Mouse (Mus musculus) neural tube, embryonic 14.5 days (tissue): ENCODE results near the gene Accs. TPM values are rescaled to one million over a fixed set of nuclear protein-coding genes. Genes with fewer than 3 reads are reported as not detected.

Experiments
- ATAC-seq: fragments of 200-750 bp; cut with Nextera tagmentation; 2 replicates; pipeline ENCODE4 v1.8.0; 2017; ENCODE audit warnings: low read depth, mild to moderate bottlenecking, moderate TSS enrichment, moderate library complexity
- H3K27ac ChIP-seq: fragments of 300-500 bp; sonication (generic); 2 replicates; pipeline ENCODE4 v1.5.1; 2014; ENCODE audit warnings: low read depth, mild to moderate bottlenecking, control low read depth, low read length, moderate library complexity, mixed read lengths
- H3K27me3 ChIP-seq: fragments of 300-500 bp; sonication (generic); 2 replicates; pipeline ENCODE4 v1.6.1; 2014; ENCODE audit warnings: low read length; ENCODE audit not compliant: control insufficient read depth, insufficient read depth
- H3K36me3 ChIP-seq: fragments of 300-500 bp; sonication (generic); 2 replicates; pipeline ENCODE4 v1.6.1; 2014; ENCODE audit warnings: low read length, mixed read lengths; ENCODE audit not compliant: control insufficient read depth, insufficient read depth
- H3K4me1 ChIP-seq: fragments of 300-500 bp; sonication (generic); 2 replicates; pipeline ENCODE4 v1.6.1; 2014; ENCODE audit warnings: low read length; ENCODE audit not compliant: control insufficient read depth, insufficient read depth
- H3K4me2 ChIP-seq: fragments of 300-500 bp; sonication (generic); 2 replicates; pipeline ENCODE4 v1.6.1; 2014; ENCODE audit warnings: mild to moderate bottlenecking, low read depth, low read length, control low read depth
- H3K4me3 ChIP-seq: fragments of 300-500 bp; sonication (generic); 2 replicates; pipeline ENCODE4 v1.5.1; 2014; ENCODE audit warnings: low read depth, low read length, control low read depth, mixed read lengths
- H3K9ac ChIP-seq: fragments of 300-500 bp; sonication (generic); replicated peaks from 2 replicates; pipeline ENCODE4 v1.6.1; 2014; ENCODE audit warnings: low read depth, mild to moderate bottlenecking, control low read depth, low read length, mixed read lengths
- H3K9me3 ChIP-seq: fragments of 300-500 bp; sonication (generic); 2 replicates; pipeline ENCODE4 v1.6.1; 2016; ENCODE audit warnings: low read length; ENCODE audit not compliant: control insufficient read depth
- WGBS: fragments of 180-500 bp; shearing (Covaris S2); extraction: QIAGEN DNeasy Blood & Tissue Kit; methylation state at CpG from one replicate; pipeline ENCODE4 v1.1.7; 2014; 5-methylcytosine and 5-hydroxymethylcytosine counted together
- polyA plus RNA-seq: library from polyadenylated mRNA; unstranded; fragments of >200 nt; fragmentation: Nextera tagmentation; extraction: Ambion mirVana; gene quantifications from 2 replicates; pipeline ENCODE4 v1.2.1, GENCODE M21; 2014

The Accs gene
- polyA plus RNA-seq, 1 experiment from 2014 or later = 5.5 TPM

GRCm38 (mm10) chr2:93791516-93792499, 57.9 kb downstream of the Accs start:
- 60% methylated on average over 13 of the region's 13 CpGs for WGBS
- ATAC-seq = peak; percentile 55; the same call in 1 of the 2 replicates
- no peak overlapping the region for H3K4me2 ChIP-seq
- H3K4me3 ChIP-seq = no peak overlapping the region
- peaks cover 21% of the 10 kb centered on the region for H3K36me3 ChIP-seq
- H3K27ac ChIP-seq = no peak overlapping the region
- no peak overlapping the region for H3K9ac ChIP-seq
- no peaks in the 10 kb centered on the region for H3K9me3 ChIP-seq
- H3K27me3 ChIP-seq = no peaks in the 10 kb centered on the region
- H3K4me1 ChIP-seq = no peaks in the 10 kb centered on the region

GRCm38 (mm10) chr2:93790798-93791345, 58.9 kb downstream of the Accs start:
- Histone ChIP-seq H3K4me1 (peaks cover 1% of the 10 kb centered on the region; the same call in 1 of the 2 replicates), H3K9me3 (no peaks in the 10 kb centered on the region), H3K36me3 (peaks cover 19% of the 10 kb centered on the region), H3K27ac (no peak overlapping the region), H3K4me2 (no peak overlapping the region), H3K4me3 (no peak overlapping the region), H3K27me3 (no peaks in the 10 kb centered on the region), H3K9ac (no peak overlapping the region)
- ATAC-seq = no peak
- WGBS = 96% methylated on average over 4 of the region's 4 CpGs

GRCm38 (mm10) chr2:93788557-93788956, 61.2 kb downstream of the Accs start:
- Histone ChIP-seq H3K9me3 (no peaks in the 10 kb centered on the region), H3K36me3 (0 out of 2 replicates have a peak, but pooled peaks cover 3% of the 10 kb centered on the region), H3K27me3 (no peaks in the 10 kb centered on the region), H3K4me2 (no peak overlapping the region), H3K4me3 (no peak overlapping the region), H3K4me1 (peaks cover 13% of the 10 kb centered on the region), H3K9ac (no peak overlapping the region), H3K27ac (no peak overlapping the region)
- 88% methylated on average over 5 of the region's 5 CpGs for WGBS
- no peak for ATAC-seq

GRCm38 (mm10) chr2:93786175-93786574, 63.6 kb downstream of the Accs start:
- H3K4me1 ChIP-seq = peaks cover 13% of the 10 kb centered on the region
- H3K27ac ChIP-seq = no peak overlapping the region
- H3K9me3 ChIP-seq = no peaks in the 10 kb centered on the region
- 44% methylated on average over 4 of the region's 4 CpGs for WGBS
- H3K4me2 ChIP-seq = no peak overlapping the region
- peak; percentile 25; the same call in 1 of the 2 replicates for ATAC-seq
- no peak overlapping the region for H3K9ac ChIP-seq
- H3K36me3 ChIP-seq = 0 out of 2 replicates have a peak, but pooled peaks cover 3% of the 10 kb centered on the region
- no peak overlapping the region for H3K4me3 ChIP-seq
- H3K27me3 ChIP-seq = no peaks in the 10 kb centered on the region

- Histone ChIP-seq H3K4me1 (peaks cover 13% of the 10 kb centered on the region), H3K9ac (no peak overlapping the region), H3K4me3 (no peak overlapping the region), H3K36me3 (0 out of 2 replicates have a peak, but pooled peaks cover 3% of the 10 kb centered on the region), H3K4me2 (no peak overlapping the region), H3K27ac (no peak overlapping the region), H3K27me3 (no peaks in the 10 kb centered on the region), H3K9me3 (no peaks in the 10 kb centered on the region)
- WGBS = 9% methylated on average over 2 of the region's 2 CpGs
- no peak for ATAC-seq
These were observed 64.3 kb downstream of the Accs start for GRCm38 (mm10) chr2:93785432-93785798.

GRCm38 (mm10) chr2:93784721-93785431, 64.9 kb downstream of the Accs start:
- 11% methylated on average over 12 of the region's 12 CpGs for WGBS
- peaks cover 16% of the 10 kb centered on the region for H3K4me1 ChIP-seq
- H3K27ac ChIP-seq = no peak overlapping the region
- no peaks in the 10 kb centered on the region for H3K27me3 ChIP-seq
- H3K9ac ChIP-seq = no peak overlapping the region
- H3K36me3 ChIP-seq = 0 out of 2 replicates have a peak, but pooled peaks cover 3% of the 10 kb centered on the region
- ATAC-seq = no peak; the same call in 1 of the 2 replicates
- H3K4me3 ChIP-seq = no peak overlapping the region
- no peaks in the 10 kb centered on the region for H3K9me3 ChIP-seq
- H3K4me2 ChIP-seq = no peak overlapping the region

- Histone ChIP-seq H3K27me3 (no peaks in the 10 kb centered on the region), H3K9ac (no peak overlapping the region)
These were observed 65.7 kb downstream of the Accs start for GRCm38 (mm10) chr2:93783926-93784539.

More at GRCm38 (mm10) chr2:93783926-93784539, 65.7 kb downstream of the Accs start:
- H3K4me1 ChIP-seq = peaks cover 24% of the 10 kb centered on the region
- H3K4me3 ChIP-seq = no peak overlapping the region
- no peak for ATAC-seq
- no peaks in the 10 kb centered on the region for H3K9me3 ChIP-seq
- no peak overlapping the region for H3K4me2 ChIP-seq
- H3K36me3 ChIP-seq = 0 out of 2 replicates have a peak, but pooled peaks cover 3% of the 10 kb centered on the region
- H3K27ac ChIP-seq = no peak overlapping the region
- WGBS = 61% methylated on average over 9 of the region's 9 CpGs
